Mouse (Mus musculus) kidney, postnatal 0 days (tissue): ENCODE measurements around the gene Lrmp. TPM values are rescaled to one million over a fixed set of nuclear protein-coding genes. Genes with fewer than 3 reads are reported as not detected.

Source experiments
- ATAC-seq: fragments of 200-750 bp; cut with Nextera tagmentation; replicated peaks from 2 replicates; pipeline ENCODE4 v1.8.0; 2017; ENCODE audit warnings: low read depth, moderate number of reproducible peaks, moderate TSS enrichment, moderate library complexity; ENCODE audit not compliant: low FRiP score
- DNase-seq: peaks from one replicate; pipeline ENCODE4 v3.0.0-alpha.2; 2016; ENCODE audit warnings: low spot score
- H3K27ac ChIP-seq: fragments of 300-500 bp; sonication (generic); 2 replicates; pipeline ENCODE4 v1.5.1; 2014; ENCODE audit warnings: mild to moderate bottlenecking
- H3K27me3 ChIP-seq: fragments of 300-500 bp; sonication (generic); 2 replicates; pipeline ENCODE4 v1.6.1; 2014; ENCODE audit warnings: low read length, mixed read lengths; ENCODE audit not compliant: insufficient read depth
- H3K36me3 ChIP-seq: fragments of 300-500 bp; sonication (generic); 2 replicates; pipeline ENCODE4 v1.6.1; 2014; ENCODE audit warnings: low read length, mixed read lengths; ENCODE audit not compliant: insufficient read depth
- H3K4me1 ChIP-seq: fragments of 300-500 bp; sonication (generic); replicated peaks from 2 replicates; pipeline ENCODE4 v1.6.1; 2014; ENCODE audit warnings: antibody characterized with exemption, low read length, mixed read lengths; ENCODE audit not compliant: insufficient read depth
- H3K4me2 ChIP-seq: fragments of 300-500 bp; sonication (generic); 2 replicates; pipeline ENCODE4 v1.6.1; 2014; ENCODE audit warnings: mild to moderate bottlenecking, low read length, moderate library complexity, mixed read lengths
- H3K4me3 ChIP-seq: fragments of 300-500 bp; sonication (generic); replicated peaks from 2 replicates; pipeline ENCODE4 v1.5.1; 2014; ENCODE audit warnings: low read depth, low read length
- H3K9ac ChIP-seq: fragments of 300-500 bp; sonication (generic); 2 replicates; pipeline ENCODE4 v1.6.1; 2014; ENCODE audit warnings: low read depth, low read length
- H3K9me3 ChIP-seq: fragments of 300-500 bp; sonication (generic); replicated peaks from 2 replicates; pipeline ENCODE4 v1.6.1; 2016; ENCODE audit warnings: low read length, inconsistent platforms, mixed read lengths
- CTCF ChIP-seq: IDR thresholded peaks from 2 replicates; pipeline ENCODE4 v1.5.1; 2016; ENCODE audit warnings: antibody characterized with exemption, low read depth, mild to moderate bottlenecking, moderate library complexity
- WGBS: fragments of 180-500 bp; shearing (Covaris S2); extraction: QIAGEN DNeasy Blood & Tissue Kit; methylation state at CpG from one replicate; pipeline ENCODE4 v1.1.7; 2014; 5-methylcytosine and 5-hydroxymethylcytosine counted together
- polyA plus RNA-seq: library from polyadenylated mRNA; unstranded; fragments of >200 nt; fragmentation: Nextera tagmentation; extraction: Ambion mirVana; gene quantifications from 2 replicates; pipeline ENCODE4 v1.2.1, GENCODE M21; 2015

Lrmp gene
- polyA plus RNA-seq, 1 experiment from 2014 or later, result 1.0 TPM

DNA sequence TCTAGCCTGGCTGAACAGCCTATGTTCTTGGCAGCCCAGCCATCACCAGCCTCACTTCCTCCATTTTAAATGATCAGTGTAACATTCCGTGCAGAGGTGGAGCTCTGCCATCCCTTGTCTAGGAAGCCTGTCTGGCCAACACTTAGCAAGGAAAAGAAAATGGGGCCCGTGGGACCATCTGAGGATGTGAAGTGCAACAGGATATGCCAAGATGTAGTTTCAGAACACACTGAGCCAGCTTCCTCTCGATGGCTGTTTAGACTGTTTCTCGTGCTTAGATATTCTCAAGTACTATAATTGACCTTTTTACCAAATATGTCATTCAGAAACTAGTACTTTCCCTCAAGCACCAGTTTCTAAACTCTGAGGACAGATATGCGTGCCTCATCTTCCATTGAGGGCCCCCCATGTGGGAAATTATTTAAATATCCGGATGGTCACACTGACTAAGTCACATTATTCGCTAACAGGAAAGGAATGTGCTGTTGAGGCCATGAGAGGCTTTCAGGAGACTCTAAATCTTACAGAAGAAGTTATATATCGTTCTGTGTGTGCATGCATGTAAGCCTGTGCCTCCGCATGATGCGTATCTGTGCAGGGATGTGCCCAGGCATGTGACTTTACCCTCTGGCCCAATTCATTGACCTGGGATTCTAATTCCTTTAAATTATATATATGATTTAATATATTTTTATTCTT, 11.1 kb upstream of the Lrmp start:
- Histone ChIP-seq H3K36me3 (no peaks in the 10 kb centered on the region), H3K4me2 (no peak overlapping the region), H3K4me1 (no peaks in the 10 kb centered on the region), H3K27me3 (no peaks in the 10 kb centered on the region), H3K9me3 (no peaks in the 10 kb centered on the region), H3K4me3 (no peak overlapping the region), H3K9ac (no peak overlapping the region), H3K27ac (no peak overlapping the region)
- no peak for ATAC-seq
- DNase-seq, result no peak
- no peak for TF ChIP-seq CTCF
- 61% methylated on average over 10 of the region's 10 CpGs for WGBS

DNA sequence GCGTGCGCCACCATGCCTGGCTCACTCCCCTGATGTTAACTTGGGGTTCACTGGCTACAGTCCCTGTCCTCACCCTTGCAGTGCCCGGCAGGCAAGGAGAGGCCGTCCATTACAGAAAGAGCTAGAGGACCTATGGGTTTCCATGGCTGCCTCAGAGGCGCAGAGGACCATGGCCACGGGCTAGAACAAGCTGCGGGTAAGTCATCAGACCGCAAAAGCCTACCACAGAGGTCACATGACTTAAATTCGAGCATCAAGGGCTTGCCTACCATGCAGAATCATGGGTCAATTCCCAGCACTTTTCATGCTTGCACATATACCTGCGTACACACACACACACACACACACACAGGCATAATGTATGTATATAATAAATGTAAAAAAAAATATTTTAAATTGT, 10.0 kb upstream of the Lrmp start:
- no peak for TF ChIP-seq CTCF

DNA sequence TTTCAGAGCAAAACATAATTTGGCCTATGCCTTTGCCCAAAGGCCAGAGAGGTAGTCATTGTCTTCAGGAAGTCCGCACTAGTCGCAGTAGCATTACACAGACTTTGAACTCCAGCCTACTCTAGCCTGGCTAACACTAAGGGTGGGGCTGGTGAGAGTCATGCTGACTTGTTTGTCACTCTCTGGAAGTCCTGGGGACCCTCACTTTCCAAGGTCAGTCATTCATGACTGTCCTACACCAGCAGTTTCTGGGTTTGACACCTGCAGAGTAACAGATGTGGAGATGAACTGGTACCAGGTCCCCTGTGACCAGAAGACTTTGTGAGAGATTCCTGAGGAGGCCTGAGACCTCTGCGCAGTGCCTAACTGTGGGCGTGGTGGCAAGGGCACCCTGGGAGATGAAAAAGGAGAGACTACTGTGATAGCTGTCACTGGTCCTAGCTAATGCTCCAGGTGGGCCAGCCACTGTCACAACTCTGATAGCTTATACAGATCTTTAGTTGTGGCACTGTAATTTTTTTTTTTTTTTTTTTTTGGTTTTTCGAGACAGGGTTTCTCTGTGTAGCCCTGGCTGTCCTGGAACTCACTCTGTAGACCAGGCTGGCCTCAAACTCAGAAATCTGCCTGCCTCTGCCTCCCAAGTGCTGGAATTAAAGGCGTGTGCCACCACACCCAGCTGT, 9.2 kb upstream of the Lrmp start:
- H3K27me3 ChIP-seq, result no peaks in the 10 kb centered on the region
- no peak overlapping the region for H3K9ac ChIP-seq
- H3K27ac ChIP-seq, result no peak overlapping the region
- 95% methylated on average over 5 of the region's 6 CpGs for WGBS
- ATAC-seq (no peak), DNase-seq (no peak)
- H3K36me3 ChIP-seq, result no peaks in the 10 kb centered on the region
- no peak overlapping the region for H3K4me3 ChIP-seq
- H3K4me1 ChIP-seq, result no peaks in the 10 kb centered on the region
- no peaks in the 10 kb centered on the region for H3K9me3 ChIP-seq
- H3K4me2 ChIP-seq, result no peak overlapping the region
- no peak for TF ChIP-seq CTCF

More for the DNA sequence above, 10.0 kb upstream of the Lrmp start:
- DNase-seq, result no peak
- no peak overlapping the region for H3K9ac ChIP-seq
- H3K4me1 ChIP-seq, result no peaks in the 10 kb centered on the region
- no peak overlapping the region for H3K27ac ChIP-seq
- ATAC-seq, result no peak
- 96% methylated on average over 10 of the region's 10 CpGs for WGBS
- no peak overlapping the region for H3K4me3 ChIP-seq
- H3K4me2 ChIP-seq, result no peak overlapping the region
- H3K9me3 ChIP-seq, result no peaks in the 10 kb centered on the region
- H3K36me3 ChIP-seq, result no peaks in the 10 kb centered on the region
- no peaks in the 10 kb centered on the region for H3K27me3 ChIP-seq

DNA sequence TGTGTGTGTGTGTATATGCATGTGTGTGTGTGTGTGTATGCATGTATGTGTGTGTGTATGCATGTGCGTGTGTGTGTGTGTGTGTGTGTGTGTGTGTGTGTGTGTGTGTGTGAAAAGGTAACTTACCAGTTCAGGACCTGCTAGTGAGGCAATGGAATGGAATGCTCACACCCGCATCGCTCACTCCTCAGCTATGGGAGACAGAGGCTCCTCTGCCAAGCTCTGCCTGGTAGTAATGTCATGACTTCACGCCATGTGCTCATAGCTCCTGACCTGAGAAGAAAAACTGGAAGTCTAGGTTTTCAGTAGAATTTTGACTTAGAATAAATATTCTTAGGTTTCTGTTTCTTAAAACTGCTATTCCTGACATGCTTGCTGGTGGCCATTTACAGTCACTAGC, 4.7 kb upstream of the Lrmp start:
- no peak for ATAC-seq

DNA sequence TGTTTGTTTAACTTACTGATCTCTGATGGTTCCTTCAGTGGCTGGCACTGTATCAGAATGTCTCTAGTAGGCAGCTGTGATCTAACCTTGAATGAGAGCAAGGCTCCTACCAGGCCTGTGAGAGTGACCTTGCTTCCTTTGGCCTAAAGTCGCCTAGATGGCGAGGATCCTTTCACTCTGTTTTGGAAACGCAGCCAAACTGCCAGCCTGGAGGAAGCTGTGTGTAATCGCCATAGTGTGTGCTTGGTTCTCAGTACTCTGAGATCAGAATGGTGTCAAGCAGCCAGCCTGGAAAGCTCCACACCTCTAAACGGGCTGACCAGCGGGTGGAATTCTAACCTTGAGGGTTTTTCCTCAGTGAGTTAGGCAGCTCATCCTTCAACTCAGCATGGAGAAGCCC, 2.6 kb upstream of the Lrmp start:
- Histone ChIP-seq H3K9ac (no peak overlapping the region), H3K4me1 (no peaks in the 10 kb centered on the region), H3K9me3 (no peaks in the 10 kb centered on the region), H3K36me3 (no peaks in the 10 kb centered on the region), H3K4me2 (no peak overlapping the region), H3K4me3 (no peak overlapping the region), H3K27ac (no peak overlapping the region), H3K27me3 (no peaks in the 10 kb centered on the region)
- no peak for ATAC-seq
- TF ChIP-seq CTCF, result no peak
- 67% methylated on average over 6 of the region's 6 CpGs for WGBS
- no peak for DNase-seq

More for the DNA sequence above, 4.7 kb upstream of the Lrmp start:
- WGBS, result 84% methylated on average over 4 of the region's 4 CpGs
- Histone ChIP-seq H3K27me3 (no peaks in the 10 kb centered on the region), H3K36me3 (no peaks in the 10 kb centered on the region), H3K4me2 (no peak overlapping the region), H3K9ac (no peak overlapping the region), H3K9me3 (no peaks in the 10 kb centered on the region), H3K4me1 (no peaks in the 10 kb centered on the region), H3K27ac (no peak overlapping the region), H3K4me3 (no peak overlapping the region)
- DNase-seq, result no peak
- no peak for TF ChIP-seq CTCF

DNA sequence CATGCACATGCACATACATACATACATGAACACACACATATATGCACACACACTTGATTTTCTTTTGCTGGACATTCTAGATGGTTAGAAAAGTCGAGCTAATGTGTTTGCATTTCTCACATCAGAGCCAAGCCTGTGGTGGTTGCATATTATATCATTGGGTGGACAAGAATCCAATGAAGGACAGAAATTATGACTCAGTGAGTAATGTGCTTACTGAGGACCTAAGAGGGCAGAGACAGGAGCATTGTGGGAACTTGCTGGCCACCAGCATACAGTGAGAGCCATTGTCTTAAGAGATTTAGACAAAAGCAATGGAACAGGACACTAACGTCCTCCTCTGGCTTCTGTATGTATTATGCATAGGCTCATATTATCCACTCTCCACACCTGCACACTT, 892 bp upstream of the Lrmp start:
- Histone ChIP-seq H3K9ac (no peak overlapping the region), H3K9me3 (no peaks in the 10 kb centered on the region), H3K36me3 (no peaks in the 10 kb centered on the region), H3K4me2 (no peak overlapping the region), H3K27me3 (no peaks in the 10 kb centered on the region), H3K4me3 (no peak overlapping the region), H3K4me1 (no peaks in the 10 kb centered on the region), H3K27ac (no peak overlapping the region)
- TF ChIP-seq CTCF, result no peak
- DNase-seq (no peak), ATAC-seq (no peak)
- WGBS, result 76% methylated on average over 2 of the region's 2 CpGs
